Mouse (Mus musculus) forebrain, embryonic 15.5 days (tissue): ENCODE measurements around the gene Myom3. TPM values are rescaled to one million over a fixed set of nuclear protein-coding genes. Genes with fewer than 3 reads are reported as not detected.
"Not testable (repeated sequence)": the region's sequence is repeated elsewhere in the genome, so short reads cannot be mapped to it uniquely, and the experiment has no call there.

Source experiments
- ATAC-seq: fragments of 200-750 bp; cut with Nextera tagmentation; replicated peaks from 2 replicates; pipeline ENCODE4 v1.8.0; 2017; ENCODE audit warnings: mild to moderate bottlenecking, moderate TSS enrichment, moderate library complexity
- H3K27ac ChIP-seq: fragments of 300-500 bp; sonication (generic); replicated peaks from 2 replicates; pipeline ENCODE4 v1.5.1; 2015; ENCODE audit warnings: mild to moderate bottlenecking, inconsistent platforms
- H3K27me3 ChIP-seq: fragments of 300-500 bp; sonication (generic); 2 replicates; pipeline ENCODE4 v1.6.1; 2015; ENCODE audit warnings: inconsistent platforms
- H3K36me3 ChIP-seq: fragments of 300-500 bp; sonication (generic); 2 replicates; pipeline ENCODE4 v1.6.1; 2015; ENCODE audit warnings: mild to moderate bottlenecking, inconsistent platforms
- H3K4me1 ChIP-seq: fragments of 300-500 bp; sonication (generic); 2 replicates; pipeline ENCODE4 v1.6.1; 2015; ENCODE audit warnings: inconsistent platforms
- H3K4me2 ChIP-seq: fragments of 300-500 bp; sonication (generic); replicated peaks from 2 replicates; pipeline ENCODE4 v1.6.1; 2015; ENCODE audit warnings: mild to moderate bottlenecking, inconsistent platforms
- H3K4me3 ChIP-seq: fragments of 300-500 bp; sonication (generic); 2 replicates; pipeline ENCODE4 v1.5.1; 2015; ENCODE audit warnings: mild to moderate bottlenecking, inconsistent platforms
- H3K9ac ChIP-seq: fragments of 300-500 bp; sonication (generic); replicated peaks from 2 replicates; pipeline ENCODE4 v1.6.1; 2015; ENCODE audit warnings: mild to moderate bottlenecking, inconsistent platforms
- H3K9me3 ChIP-seq: fragments of 300-500 bp; sonication (generic); 2 replicates; pipeline ENCODE4 v1.6.1; 2016; ENCODE audit warnings: inconsistent platforms
- WGBS: fragments of 180-500 bp; shearing (Covaris S2); methylation state at CpG from one replicate; pipeline ENCODE4 v1.1.7; 2015; ENCODE audit warnings: mixed read lengths; 5-methylcytosine and 5-hydroxymethylcytosine counted together
- polyA plus RNA-seq: library from polyadenylated mRNA; unstranded; fragments of >200 nt; fragmentation: Nextera tagmentation; extraction: Ambion mirVana; gene quantifications from 2 replicates; pipeline ENCODE4 v1.2.1, GENCODE M21; 2015

Myom3 gene
- 0.09 and 0.36 TPM in 2 replicates for polyA plus RNA-seq

GRCm38 (mm10) chr4:135759356-135759976, at the start of gene Myom3:
Gene Myom3, plus strand, starts transcription at chr4:135759715.
- 62% methylated on average over 10 of the region's 10 CpGs for WGBS
- Histone ChIP-seq H3K9me3 (no peaks in the 10 kb centered on the region), H3K36me3 (no peaks in the 10 kb centered on the region), H3K4me3 (no peak within 1 kb of the TSS), H3K27ac (no peak within 1 kb of the TSS), H3K4me1 (0 out of 2 replicates have a peak, but pooled peaks cover 5% of the 10 kb centered on the region), H3K4me2 (no peak within 1 kb of the TSS), H3K9ac (no peak within 1 kb of the TSS), H3K27me3 (no peaks in the 10 kb centered on the region)
- no peak for ATAC-seq

DNA sequence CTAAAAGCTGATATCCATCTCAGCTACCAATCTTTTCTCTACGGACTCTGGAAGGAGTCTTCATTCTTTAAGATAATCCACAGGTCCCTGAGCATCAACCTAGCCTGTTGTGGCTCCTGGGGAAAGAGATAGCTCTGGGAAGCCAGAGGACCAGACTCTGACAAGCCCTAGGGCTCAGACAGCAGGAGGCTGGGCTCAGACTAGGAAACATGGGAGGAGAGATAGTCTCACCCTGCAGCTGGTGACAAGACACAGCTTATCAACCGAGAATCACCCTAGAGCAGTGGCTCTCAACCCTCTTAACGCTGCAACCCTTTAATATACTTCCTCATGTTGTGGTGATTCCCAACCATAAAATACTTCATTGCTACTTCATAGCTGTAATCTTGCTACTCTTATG, 49.1 kb upstream of the Myom3 start:
- no peaks in the 10 kb centered on the region for H3K36me3 ChIP-seq
- no peaks in the 10 kb centered on the region for H3K9me3 ChIP-seq
- H3K9ac ChIP-seq = no peak overlapping the region
- H3K4me1 ChIP-seq = no peaks in the 10 kb centered on the region
- ATAC-seq = no peak
- no peaks in the 10 kb centered on the region for H3K27me3 ChIP-seq
- H3K27ac ChIP-seq = no peak overlapping the region
- H3K4me2 ChIP-seq = no peak overlapping the region
- H3K4me3 ChIP-seq = no peak overlapping the region
- 80% methylated on average over 3 of the region's 3 CpGs for WGBS

- Histone ChIP-seq H3K27ac (no peak overlapping the region), H3K36me3 (no peaks in the 10 kb centered on the region), H3K4me3 (no peak overlapping the region), H3K9me3 (no peaks in the 10 kb centered on the region), H3K27me3 (no peaks in the 10 kb centered on the region), H3K9ac (no peak overlapping the region), H3K4me2 (no peak overlapping the region), H3K4me1 (no peaks in the 10 kb centered on the region)
- ATAC-seq = no peak
- WGBS = 89% methylated on average over 8 of the region's 8 CpGs
These were observed 44.7 kb upstream of the Myom3 start for GRCm38 (mm10) chr4:135714776-135715175.

GRCm38 (mm10) chr4:135716438-135716837, 43.1 kb upstream of the Myom3 start:
- H3K27ac ChIP-seq, H3K27me3 ChIP-seq, H3K9me3 ChIP-seq, H3K4me3 ChIP-seq, H3K4me1 ChIP-seq, H3K36me3 ChIP-seq, H3K9ac ChIP-seq, ATAC-seq, H3K4me2 ChIP-seq: not testable (repeated sequence)
- WGBS = 94% methylated on average over 11 of the region's 11 CpGs

DNA sequence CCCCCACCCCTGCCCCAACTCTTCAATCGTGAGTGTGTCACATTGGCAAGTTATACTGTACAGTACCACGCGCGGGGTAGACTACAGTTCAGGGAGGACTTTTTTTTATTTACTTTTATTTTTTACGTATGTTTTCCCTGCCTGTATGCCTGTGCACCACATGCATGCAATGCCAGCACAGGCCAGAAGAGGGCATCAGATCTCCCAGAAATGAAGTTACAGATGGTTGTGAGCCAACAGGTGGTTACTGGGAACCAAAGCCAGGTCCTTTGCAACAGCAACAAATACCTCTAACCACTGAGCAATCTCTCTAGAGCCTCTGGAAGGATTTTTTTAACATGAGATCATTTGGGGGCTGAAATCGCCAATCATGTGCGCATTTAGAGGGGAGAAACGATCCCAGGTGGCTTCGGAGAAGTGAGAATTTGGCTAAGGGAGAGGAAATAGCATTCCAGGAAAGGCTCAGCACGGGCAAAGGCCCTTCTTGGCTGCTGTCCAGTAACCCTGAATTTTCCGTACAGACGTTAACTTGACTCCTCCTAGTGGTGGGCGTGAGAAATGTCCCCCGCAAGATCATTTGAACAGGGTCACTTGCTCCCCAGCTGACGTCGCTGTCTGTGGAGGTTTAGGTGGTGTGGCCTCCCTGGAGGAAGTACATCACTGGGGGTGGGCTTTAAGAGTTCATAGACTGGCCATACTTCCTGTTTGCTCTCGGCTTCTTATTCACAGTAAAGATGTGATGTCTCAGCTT, 36.8 kb upstream of the Myom3 start:
- H3K36me3 ChIP-seq = no peaks in the 10 kb centered on the region
- WGBS = 78% methylated on average over 17 of the region's 17 CpGs
- H3K27me3 ChIP-seq = no peaks in the 10 kb centered on the region
- H3K4me2 ChIP-seq = no peak overlapping the region
- no peak overlapping the region for H3K27ac ChIP-seq
- no peaks in the 10 kb centered on the region for H3K4me1 ChIP-seq
- no peak for ATAC-seq
- H3K9ac ChIP-seq = no peak overlapping the region
- H3K4me3 ChIP-seq = no peak overlapping the region
- no peaks in the 10 kb centered on the region for H3K9me3 ChIP-seq

GRCm38 (mm10) chr4:135726416-135726815, 33.1 kb upstream of the Myom3 start:
- H3K27me3 ChIP-seq = no peaks in the 10 kb centered on the region
- H3K27ac ChIP-seq = no peak overlapping the region
- H3K4me1 ChIP-seq = no peaks in the 10 kb centered on the region
- no peak for ATAC-seq
- H3K36me3 ChIP-seq = no peaks in the 10 kb centered on the region
- H3K9me3 ChIP-seq = no peaks in the 10 kb centered on the region
- 69% methylated on average over 11 of the region's 11 CpGs for WGBS
- no peak overlapping the region for H3K4me3 ChIP-seq
- H3K9ac ChIP-seq = no peak overlapping the region
- no peak overlapping the region for H3K4me2 ChIP-seq

DNA sequence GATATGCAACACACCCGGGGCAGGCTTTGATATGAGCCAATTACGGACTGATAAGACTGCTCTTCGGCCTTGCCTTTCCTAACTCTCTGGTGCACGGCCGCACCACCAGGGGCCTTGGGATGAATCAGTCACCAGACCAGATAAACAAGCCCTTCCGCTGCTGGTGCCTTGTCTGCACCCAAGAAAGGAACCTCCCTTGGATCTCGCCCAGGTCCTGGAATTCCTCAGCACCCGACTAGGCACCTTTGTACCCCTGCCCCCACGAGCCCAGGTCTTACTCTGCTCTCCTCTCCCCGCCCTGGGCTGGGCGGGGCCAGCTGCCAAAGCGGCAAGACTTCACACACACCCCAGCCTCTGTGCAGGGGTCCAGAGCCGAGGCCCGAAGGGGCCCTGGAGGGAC, 31.7 kb upstream of the Myom3 start, which contains the start of gene Il22ra1:
Gene Il22ra1 (plus strand): TSS at position 356 of the 400 bp plus-strand sequence.
- ATAC-seq = no peak
- Histone ChIP-seq H3K9ac (no peak within 1 kb of the TSS), H3K9me3 (no peaks in the 10 kb centered on the region), H3K4me3 (no peak within 1 kb of the TSS), H3K4me2 (no peak within 1 kb of the TSS), H3K4me1 (no peaks in the 10 kb centered on the region), H3K27me3 (no peaks in the 10 kb centered on the region), H3K27ac (no peak within 1 kb of the TSS), H3K36me3 (no peaks in the 10 kb centered on the region)
- WGBS = 64% methylated on average over 14 of the region's 14 CpGs

DNA sequence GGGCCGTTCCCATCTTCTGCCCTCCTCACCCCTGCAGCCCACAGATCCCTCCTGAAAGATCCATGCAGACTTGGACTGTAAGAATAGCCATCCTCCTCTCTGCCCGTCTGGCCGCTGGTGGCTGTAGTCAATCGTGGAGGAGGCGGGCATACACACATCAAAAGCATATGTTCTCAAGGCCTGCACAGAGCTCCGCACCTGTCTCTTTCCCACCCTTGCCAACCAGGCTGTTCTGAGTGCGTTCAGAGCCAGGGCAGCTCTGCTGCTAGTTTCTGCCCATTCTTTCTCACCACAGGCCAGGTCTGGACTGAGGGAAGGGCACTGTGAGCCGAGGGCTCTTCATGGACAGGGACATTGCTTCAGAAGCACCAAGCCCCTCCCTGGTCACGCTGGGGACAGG, 29.3 kb upstream of the Myom3 start:
- no peaks in the 10 kb centered on the region for H3K36me3 ChIP-seq

DNA sequence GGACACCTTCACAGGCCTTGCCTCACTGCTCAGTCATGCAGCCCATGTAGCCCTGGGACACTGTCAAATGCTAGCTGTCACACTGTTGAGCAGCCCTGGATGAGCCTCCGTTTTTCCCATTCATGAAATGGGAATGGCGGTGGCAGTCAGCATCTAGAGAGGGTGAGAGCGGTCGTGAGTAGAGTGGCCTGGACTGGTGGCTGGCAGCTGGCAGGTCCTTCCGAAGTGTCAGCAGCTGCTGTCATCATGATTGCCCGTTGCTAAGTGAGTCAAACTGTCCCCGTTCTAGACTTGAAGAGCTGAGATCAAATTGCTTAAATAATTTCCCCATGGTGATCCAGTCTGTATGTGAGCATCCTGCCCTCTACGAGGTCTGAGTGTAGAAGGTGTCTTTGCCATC, 28.6 kb upstream of the Myom3 start:
- Histone ChIP-seq H3K4me2 (no peak overlapping the region), H3K4me3 (no peak overlapping the region), H3K9me3 (no peaks in the 10 kb centered on the region), H3K27ac (no peak overlapping the region), H3K9ac (no peak overlapping the region), H3K36me3 (no peaks in the 10 kb centered on the region), H3K27me3 (no peaks in the 10 kb centered on the region), H3K4me1 (no peaks in the 10 kb centered on the region)
- no peak for ATAC-seq
- 73% methylated on average over 8 of the region's 8 CpGs for WGBS

More for the DNA sequence above, 29.3 kb upstream of the Myom3 start:
- H3K9ac ChIP-seq = no peak overlapping the region
- ATAC-seq = no peak
- no peak overlapping the region for H3K4me3 ChIP-seq
- H3K27me3 ChIP-seq = no peaks in the 10 kb centered on the region
- no peaks in the 10 kb centered on the region for H3K9me3 ChIP-seq
- H3K4me2 ChIP-seq = no peak overlapping the region
- no peaks in the 10 kb centered on the region for H3K4me1 ChIP-seq
- WGBS = 70% methylated on average over 9 of the region's 9 CpGs
- no peak overlapping the region for H3K27ac ChIP-seq

GRCm38 (mm10) chr4:135733901-135734300, 25.6 kb upstream of the Myom3 start:
- no peak overlapping the region for H3K9ac ChIP-seq
- H3K36me3 ChIP-seq = no peaks in the 10 kb centered on the region
- H3K27ac ChIP-seq = no peak overlapping the region
- whole genome bisulfite sequencing = 95% methylated on average over 14 of the region's 14 CpGs
- no peak for ATAC-seq
- no peak overlapping the region for H3K4me3 ChIP-seq
- H3K27me3 ChIP-seq = no peaks in the 10 kb centered on the region
- no peaks in the 10 kb centered on the region for H3K9me3 ChIP-seq
- H3K4me2 ChIP-seq = no peak overlapping the region
- no peaks in the 10 kb centered on the region for H3K4me1 ChIP-seq

GRCm38 (mm10) chr4:135736903-135737302, 22.6 kb upstream of the Myom3 start:
- ATAC-seq = no peak
- Histone ChIP-seq H3K27ac (no peak overlapping the region), H3K9ac (no peak overlapping the region), H3K36me3 (no peaks in the 10 kb centered on the region), H3K4me1 (no peaks in the 10 kb centered on the region), H3K4me3 (no peak overlapping the region), H3K4me2 (no peak overlapping the region), H3K27me3 (no peaks in the 10 kb centered on the region), H3K9me3 (no peaks in the 10 kb centered on the region)
- WGBS = 84% methylated on average over 3 of the region's 3 CpGs

DNA sequence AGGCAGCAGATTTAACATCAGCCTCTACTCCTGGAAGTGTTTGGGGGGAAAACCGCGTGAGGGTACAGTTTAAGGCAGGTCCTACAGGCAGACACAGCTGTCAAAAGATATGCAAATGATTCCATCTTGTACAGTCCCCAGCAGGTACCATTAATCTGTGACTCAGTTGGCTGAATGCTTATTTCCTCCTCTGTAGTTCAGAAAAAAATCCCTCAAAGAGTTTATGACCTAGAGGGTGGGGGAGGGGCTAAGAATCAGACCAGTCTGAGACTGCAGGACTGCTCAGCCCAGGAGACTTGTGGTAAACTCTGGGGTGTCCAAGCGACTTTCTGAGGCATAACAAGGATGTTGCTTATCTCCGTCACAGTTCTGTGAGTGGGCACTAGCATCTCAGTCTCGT, 21.3 kb upstream of the Myom3 start:
- H3K4me3 ChIP-seq = no peak overlapping the region
- H3K4me1 ChIP-seq = no peaks in the 10 kb centered on the region
- no peaks in the 10 kb centered on the region for H3K9me3 ChIP-seq
- 71% methylated on average over 5 of the region's 5 CpGs for WGBS
- H3K27me3 ChIP-seq = no peaks in the 10 kb centered on the region
- H3K36me3 ChIP-seq = no peaks in the 10 kb centered on the region
- H3K27ac ChIP-seq = no peak overlapping the region
- no peak for ATAC-seq
- no peak overlapping the region for H3K9ac ChIP-seq
- H3K4me2 ChIP-seq = no peak overlapping the region
